Mouse (Mus musculus): ENCODE data around the gene Armc3. TPM values are rescaled to one million over a fixed set of nuclear protein-coding genes. Genes with fewer than 3 reads are reported as not detected.
A peak's percentile ranks its signal among the peaks of the same experiment; 100 is the strongest.

The Armc3 gene
- not detected in 2 replicates for polyA plus RNA-seq (2016; fragmentation: Nextera tagmentation; extraction: Ambion mirVana)

GRCm38 (mm10) chr2:19198452-19199365 lies at the start of gene Armc3:
TSS of gene Armc3 (plus strand) at chr2:19199302.
- Histone ChIP-seq H3K9me3 (no peaks in the 10 kb centered on the region), H3K9ac (replicated peaks) (peak within 1 kb of the TSS; percentile 18), H3K4me3 (replicated peaks) (peak within 1 kb of the TSS; percentile 44), H3K27ac (no peak within 1 kb of the TSS), H3K4me2 (peak within 1 kb of the TSS; percentile 61), H3K27me3 (no peaks in the 10 kb centered on the region; the same call in 1 of the 2 replicates), H3K36me3 (no peaks in the 10 kb centered on the region), H3K4me1 (replicated peaks) (peaks cover 4% of the 10 kb centered on the region; the same call in 1 of the 2 replicates)
- peak; percentile 94 for ATAC-seq (ENCODE audit: insufficient number of reproducible peaks, insufficient read depth, low FRiP score, low TSS enrichment, low read depth)
- WGBS, result 20% methylated on average over 24 of the region's 24 CpGs

- ATAC-seq (ENCODE audit: insufficient number of reproducible peaks, insufficient read depth, low FRiP score, low TSS enrichment, low read depth), result no peak
Observed at GRCm38 (mm10) chr2:19152687-19153086, 46.4 kb upstream of the Armc3 start.

GRCm38 (mm10) chr2:19156176-19156575 lies 42.9 kb upstream of the Armc3 start:
- H3K27ac ChIP-seq, result no peak overlapping the region
- ATAC-seq (ENCODE audit: insufficient number of reproducible peaks, insufficient read depth, low FRiP score, low TSS enrichment, low read depth), result no peak
- no peaks in the 10 kb centered on the region for H3K36me3 ChIP-seq
- WGBS, result 73% methylated on average over 4 of the region's 4 CpGs
- H3K9me3 ChIP-seq, result no peaks in the 10 kb centered on the region
- 0 out of 2 replicates have a peak, but pooled peaks cover 5% of the 10 kb centered on the region for H3K4me1 ChIP-seq (replicated peaks)
- H3K4me2 ChIP-seq, result no peak overlapping the region
- H3K27me3 ChIP-seq, result no peaks in the 10 kb centered on the region
- H3K4me3 ChIP-seq (replicated peaks), result no peak overlapping the region
- no peak overlapping the region for H3K9ac ChIP-seq (replicated peaks)

More at GRCm38 (mm10) chr2:19152687-19153086, 46.4 kb upstream of the Armc3 start:
- Histone ChIP-seq H3K4me3 (replicated peaks) (no peak overlapping the region), H3K27me3 (no peaks in the 10 kb centered on the region), H3K9ac (replicated peaks) (no peak overlapping the region), H3K4me1 (replicated peaks) (no peaks in the 10 kb centered on the region), H3K9me3 (no peaks in the 10 kb centered on the region), H3K4me2 (no peak overlapping the region), H3K27ac (no peak overlapping the region), H3K36me3 (no peaks in the 10 kb centered on the region)
- WGBS, result 77% methylated on average over 1 of the region's 1 CpGs

GRCm38 (mm10) chr2:19159539-19159938 lies 39.6 kb upstream of the Armc3 start:
- Histone ChIP-seq H3K9me3 (no peaks in the 10 kb centered on the region), H3K27me3 (no peaks in the 10 kb centered on the region), H3K4me1 (replicated peaks) (0 out of 2 replicates have a peak, but pooled peaks cover 5% of the 10 kb centered on the region), H3K27ac (no peak overlapping the region), H3K36me3 (no peaks in the 10 kb centered on the region), H3K4me2 (no peak overlapping the region), H3K4me3 (replicated peaks) (no peak overlapping the region), H3K9ac (replicated peaks) (no peak overlapping the region)
- WGBS, result 80% methylated on average over 5 of the region's 5 CpGs
- no peak for ATAC-seq (ENCODE audit: insufficient number of reproducible peaks, insufficient read depth, low FRiP score, low TSS enrichment, low read depth)

- H3K27ac ChIP-seq, result no peak overlapping the region
- 0 out of 2 replicates have a peak, but pooled peaks cover 5% of the 10 kb centered on the region for H3K4me1 ChIP-seq (replicated peaks)
- no peak for ATAC-seq (ENCODE audit: insufficient number of reproducible peaks, insufficient read depth, low FRiP score, low TSS enrichment, low read depth)
- no peak overlapping the region for H3K4me2 ChIP-seq
- 22% methylated on average over 8 of the region's 8 CpGs for WGBS
- H3K4me3 ChIP-seq (replicated peaks), result no peak overlapping the region
- H3K9me3 ChIP-seq, result no peaks in the 10 kb centered on the region
- no peaks in the 10 kb centered on the region for H3K36me3 ChIP-seq
- H3K9ac ChIP-seq (replicated peaks), result no peak overlapping the region
- no peaks in the 10 kb centered on the region for H3K27me3 ChIP-seq
Observed at GRCm38 (mm10) chr2:19160368-19161114, 38.6 kb upstream of the Armc3 start.

- H3K4me3 ChIP-seq (replicated peaks), result no peak overlapping the region
- H3K9me3 ChIP-seq, result no peaks in the 10 kb centered on the region
- H3K27me3 ChIP-seq, result no peaks in the 10 kb centered on the region
- H3K4me2 ChIP-seq, result no peak overlapping the region
- WGBS, result 98% methylated on average over 1 of the region's 1 CpGs
- H3K9ac ChIP-seq (replicated peaks), result no peak overlapping the region
- H3K27ac ChIP-seq, result no peak overlapping the region
- H3K4me1 ChIP-seq (replicated peaks), result 0 out of 2 replicates have a peak, but pooled peaks cover 5% of the 10 kb centered on the region
- ATAC-seq (ENCODE audit: insufficient number of reproducible peaks, insufficient read depth, low FRiP score, low TSS enrichment, low read depth), result no peak
- no peaks in the 10 kb centered on the region for H3K36me3 ChIP-seq
Observed at GRCm38 (mm10) chr2:19164234-19164633, 34.9 kb upstream of the Armc3 start.

- no peak for ATAC-seq (ENCODE audit: insufficient number of reproducible peaks, insufficient read depth, low FRiP score, low TSS enrichment, low read depth)
- no peak overlapping the region for H3K9ac ChIP-seq (replicated peaks)
- WGBS, result 41% methylated on average over 1 of the region's 1 CpGs
Observed at GRCm38 (mm10) chr2:19176827-19177236, 22.3 kb upstream of the Armc3 start.

GRCm38 (mm10) chr2:19199366-19199853 lies 308 bp downstream of the Armc3 start:
- Histone ChIP-seq H3K27me3 (no peaks in the 10 kb centered on the region; the same call in 1 of the 2 replicates), H3K4me2 (peak overlapping the region; percentile 61), H3K9ac (replicated peaks) (peak overlapping the region; percentile 18), H3K27ac (no peak overlapping the region), H3K4me1 (replicated peaks) (peaks cover 4% of the 10 kb centered on the region; the same call in 1 of the 2 replicates), H3K9me3 (no peaks in the 10 kb centered on the region), H3K36me3 (no peaks in the 10 kb centered on the region), H3K4me3 (replicated peaks) (peak overlapping the region; percentile 44)
- ATAC-seq (ENCODE audit: insufficient number of reproducible peaks, insufficient read depth, low FRiP score, low TSS enrichment, low read depth), result peak; percentile 31; the same call in 1 of the 2 replicates
- 35% methylated on average over 13 of the region's 13 CpGs for WGBS

More at GRCm38 (mm10) chr2:19176827-19177236, 22.3 kb upstream of the Armc3 start:
- Histone ChIP-seq H3K36me3 (no peaks in the 10 kb centered on the region), H3K4me1 (replicated peaks) (no peaks in the 10 kb centered on the region), H3K4me3 (replicated peaks) (no peak overlapping the region), H3K27me3 (no peaks in the 10 kb centered on the region), H3K27ac (no peak overlapping the region), H3K9me3 (no peaks in the 10 kb centered on the region), H3K4me2 (no peak overlapping the region)

GRCm38 (mm10) chr2:19200112-19200511 lies 1.0 kb downstream of the Armc3 start:
- ATAC-seq (ENCODE audit: insufficient number of reproducible peaks, insufficient read depth, low FRiP score, low TSS enrichment, low read depth), result no peak

GRCm38 (mm10) chr2:19201682-19202081 lies 2.6 kb downstream of the Armc3 start:
- H3K9me3 ChIP-seq, result no peaks in the 10 kb centered on the region
- H3K27me3 ChIP-seq, result no peaks in the 10 kb centered on the region; the same call in 1 of the 2 replicates
- no peak overlapping the region for H3K4me2 ChIP-seq
- 75% methylated on average over 2 of the region's 2 CpGs for WGBS
- no peak overlapping the region for H3K27ac ChIP-seq
- H3K36me3 ChIP-seq, result no peaks in the 10 kb centered on the region
- no peak overlapping the region for H3K9ac ChIP-seq (replicated peaks)
- peaks cover 4% of the 10 kb centered on the region; the same call in 1 of the 2 replicates for H3K4me1 ChIP-seq (replicated peaks)
- no peak for ATAC-seq (ENCODE audit: insufficient number of reproducible peaks, insufficient read depth, low FRiP score, low TSS enrichment, low read depth)
- H3K4me3 ChIP-seq (replicated peaks), result no peak overlapping the region

More at GRCm38 (mm10) chr2:19200112-19200511, 1.0 kb downstream of the Armc3 start:
- Histone ChIP-seq H3K9ac (replicated peaks) (no peak overlapping the region), H3K36me3 (no peaks in the 10 kb centered on the region), H3K27ac (no peak overlapping the region), H3K4me3 (replicated peaks) (no peak overlapping the region), H3K4me2 (no peak overlapping the region), H3K27me3 (no peaks in the 10 kb centered on the region; the same call in 1 of the 2 replicates), H3K9me3 (no peaks in the 10 kb centered on the region), H3K4me1 (replicated peaks) (peaks cover 4% of the 10 kb centered on the region; the same call in 1 of the 2 replicates)
- 70% methylated on average over 1 of the region's 1 CpGs for WGBS

Data from limb, embryonic 12.5 days (tissue).